Mouse (Mus musculus): ENCODE results near the gene Ifitm5. TPM values are rescaled to one million over a fixed set of nuclear protein-coding genes. Genes with fewer than 3 reads are reported as not detected.

Gene Ifitm5
- polyA plus RNA-seq, 1 experiment from 2014 or later, result 3.0 TPM

DNA sequence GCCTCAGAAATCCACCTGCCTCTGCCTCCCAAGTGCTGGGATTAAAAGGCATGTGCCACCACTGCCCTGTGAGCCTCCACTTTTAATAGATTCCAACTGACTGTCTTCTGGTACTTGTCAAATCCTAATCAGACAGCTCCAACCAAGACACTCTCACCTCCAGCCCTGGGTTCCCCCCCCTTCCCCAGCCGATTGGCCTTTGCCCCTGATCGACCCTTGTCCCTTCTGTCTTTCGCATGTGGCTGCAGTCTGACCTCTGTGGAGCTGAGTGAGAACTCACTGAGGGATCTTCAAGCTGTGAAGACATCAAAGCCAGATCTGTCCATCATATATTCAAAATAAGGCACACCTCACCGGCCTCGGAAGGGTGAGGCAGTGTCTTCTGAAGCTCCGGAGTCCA lies 22.9 kb downstream of the Ifitm5 start:
- H3K27me3 ChIP-seq (replicated peaks), result peaks cover 41% of the 10 kb centered on the region
- H3K4me3 ChIP-seq (replicated peaks), result no peak overlapping the region
- no peak overlapping the region for H3K4me2 ChIP-seq
- peaks cover 17% of the 10 kb centered on the region for H3K4me1 ChIP-seq
- 88% methylated on average over 6 of the region's 6 CpGs for WGBS
- H3K9ac ChIP-seq (replicated peaks), result no peak overlapping the region
- H3K9me3 ChIP-seq (replicated peaks), result no peaks in the 10 kb centered on the region
- H3K27ac ChIP-seq (replicated peaks), result no peak overlapping the region
- no peaks in the 10 kb centered on the region for H3K36me3 ChIP-seq
- no peak for ATAC-seq (ENCODE audit: low FRiP score)

DNA sequence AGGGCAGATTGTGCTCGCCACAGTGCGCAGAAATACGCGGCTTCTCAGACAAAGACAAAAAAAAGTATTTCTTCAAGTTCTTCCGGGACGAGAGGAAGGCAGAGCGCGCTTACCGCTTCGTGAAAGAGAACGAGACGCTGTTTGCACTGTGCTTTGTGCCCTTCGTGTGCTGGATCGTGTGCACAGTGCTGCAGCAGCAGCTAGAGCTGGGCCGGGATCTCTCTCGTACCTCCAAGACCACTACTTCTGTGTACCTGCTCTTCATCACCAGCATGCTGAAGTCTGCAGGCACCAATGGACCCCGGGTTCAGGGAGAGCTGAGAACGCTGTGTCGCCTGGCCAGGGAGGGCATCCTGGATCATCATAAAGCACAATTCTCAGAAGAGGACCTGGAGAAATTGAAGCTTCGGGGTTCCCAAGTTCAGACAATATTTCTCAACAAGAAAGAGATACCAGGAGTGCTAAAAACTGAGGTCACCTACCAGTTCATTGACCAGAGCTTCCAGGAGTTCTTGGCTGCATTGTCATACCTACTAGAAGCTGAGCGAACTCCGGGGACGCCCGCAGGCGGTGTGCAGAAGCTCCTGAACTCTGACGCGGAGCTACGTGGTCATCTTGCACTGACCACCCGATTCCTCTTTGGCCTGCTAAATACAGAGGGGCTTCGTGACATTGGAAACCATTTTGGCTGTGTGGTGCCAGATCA lies 26.9 kb downstream of the Ifitm5 start:
- Histone ChIP-seq H3K4me2 (peak overlapping the region; percentile 79), H3K4me3 (replicated peaks) (peak overlapping the region; percentile 44), H3K4me1 (peaks cover 25% of the 10 kb centered on the region), H3K27me3 (replicated peaks) (peaks cover 75% of the 10 kb centered on the region), H3K9ac (replicated peaks) (peak overlapping the region; percentile 30), H3K36me3 (no peaks in the 10 kb centered on the region), H3K9me3 (replicated peaks) (no peaks in the 10 kb centered on the region), H3K27ac (replicated peaks) (no peak overlapping the region)
- no peak; the same call in 1 of the 2 replicates for ATAC-seq (ENCODE audit: low FRiP score)
- 20% methylated on average over 30 of the region's 30 CpGs for WGBS

DNA sequence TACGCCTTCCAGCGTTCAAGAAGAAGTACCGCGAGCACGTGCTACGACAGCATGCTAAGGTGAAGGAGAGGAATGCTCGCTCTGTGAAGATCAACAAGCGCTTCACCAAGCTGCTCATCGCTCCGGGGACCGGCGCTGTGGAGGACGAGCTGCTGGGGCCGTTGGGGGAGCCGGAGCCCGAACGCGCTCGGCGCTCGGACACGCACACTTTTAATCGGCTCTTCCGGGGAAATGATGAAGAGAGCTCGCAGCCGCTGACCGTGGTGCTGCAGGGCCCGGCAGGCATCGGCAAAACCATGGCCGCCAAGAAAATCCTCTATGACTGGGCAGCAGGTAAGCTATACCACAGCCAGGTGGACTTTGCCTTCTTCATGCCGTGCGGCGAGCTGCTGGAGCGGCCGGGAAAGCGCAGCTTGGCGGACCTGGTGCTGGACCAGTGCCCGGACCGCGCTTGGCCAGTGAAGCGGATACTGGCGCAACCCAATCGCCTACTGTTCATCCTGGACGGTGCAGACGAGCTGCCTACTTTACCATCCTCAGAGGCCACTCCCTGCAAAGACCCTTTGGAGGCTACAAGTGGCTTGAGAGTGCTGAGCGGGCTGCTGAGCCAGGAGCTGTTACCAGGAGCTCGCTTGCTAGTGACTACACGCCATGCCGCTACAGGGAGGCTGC lies 27.6 kb downstream of the Ifitm5 start:
- Histone ChIP-seq H3K27me3 (replicated peaks) (peaks cover 77% of the 10 kb centered on the region), H3K9me3 (replicated peaks) (no peaks in the 10 kb centered on the region), H3K4me2 (peak overlapping the region; percentile 79), H3K4me1 (peaks cover 25% of the 10 kb centered on the region), H3K36me3 (no peaks in the 10 kb centered on the region), H3K4me3 (replicated peaks) (peak overlapping the region; percentile 44), H3K27ac (replicated peaks) (no peak overlapping the region), H3K9ac (replicated peaks) (peak overlapping the region; percentile 30)
- under 1% methylated on average over 49 of the region's 49 CpGs for WGBS
- ATAC-seq (ENCODE audit: low FRiP score), result peak; percentile 63; the same call in 1 of the 2 replicates

DNA sequence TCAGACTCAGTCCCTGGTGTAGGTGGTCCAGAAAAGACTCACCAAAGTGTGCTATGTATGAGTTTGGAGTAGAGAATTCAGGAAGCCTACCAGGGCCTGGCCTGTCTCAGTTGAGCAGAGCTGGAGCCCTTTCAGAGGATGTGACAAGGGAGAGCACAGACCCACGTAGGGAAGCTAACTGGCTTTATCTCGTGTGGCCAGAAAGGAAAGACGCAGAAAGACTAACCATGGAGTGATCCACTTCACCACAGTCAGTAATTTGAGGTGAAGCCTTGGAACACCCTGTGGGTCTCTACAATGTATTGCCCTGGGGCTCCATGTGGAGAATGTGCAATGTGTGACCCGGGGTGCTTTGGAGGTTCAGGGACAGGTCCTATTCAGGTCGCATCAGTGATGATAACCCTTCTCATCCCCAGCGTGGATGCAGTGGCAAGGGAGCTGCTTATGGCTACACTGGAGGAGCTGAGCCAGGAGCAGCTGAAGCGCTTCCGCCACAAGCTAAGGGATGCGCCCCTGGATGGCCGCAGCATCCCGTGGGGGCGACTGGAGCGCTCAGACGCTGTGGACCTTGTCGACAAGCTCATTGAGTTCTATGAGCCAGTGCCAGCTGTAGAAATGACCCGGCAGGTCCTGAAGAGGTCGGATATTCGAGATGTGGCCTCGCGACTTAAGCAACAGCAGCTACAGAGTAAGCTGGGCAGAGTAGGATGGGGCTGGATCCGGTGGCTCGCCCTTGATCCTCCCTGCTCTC lies 28.7 kb downstream of the Ifitm5 start:
- H3K9ac ChIP-seq (replicated peaks), result no peak overlapping the region
- peaks cover 75% of the 10 kb centered on the region for H3K27me3 ChIP-seq (replicated peaks)
- H3K4me1 ChIP-seq, result peaks cover 25% of the 10 kb centered on the region
- H3K4me3 ChIP-seq (replicated peaks), result no peak overlapping the region
- peak overlapping the region; percentile 79 for H3K4me2 ChIP-seq
- H3K9me3 ChIP-seq (replicated peaks), result no peaks in the 10 kb centered on the region
- 28% methylated on average over 22 of the region's 22 CpGs for WGBS
- no peak for ATAC-seq (ENCODE audit: low FRiP score)
- H3K27ac ChIP-seq (replicated peaks), result no peak overlapping the region
- H3K36me3 ChIP-seq, result no peaks in the 10 kb centered on the region

DNA sequence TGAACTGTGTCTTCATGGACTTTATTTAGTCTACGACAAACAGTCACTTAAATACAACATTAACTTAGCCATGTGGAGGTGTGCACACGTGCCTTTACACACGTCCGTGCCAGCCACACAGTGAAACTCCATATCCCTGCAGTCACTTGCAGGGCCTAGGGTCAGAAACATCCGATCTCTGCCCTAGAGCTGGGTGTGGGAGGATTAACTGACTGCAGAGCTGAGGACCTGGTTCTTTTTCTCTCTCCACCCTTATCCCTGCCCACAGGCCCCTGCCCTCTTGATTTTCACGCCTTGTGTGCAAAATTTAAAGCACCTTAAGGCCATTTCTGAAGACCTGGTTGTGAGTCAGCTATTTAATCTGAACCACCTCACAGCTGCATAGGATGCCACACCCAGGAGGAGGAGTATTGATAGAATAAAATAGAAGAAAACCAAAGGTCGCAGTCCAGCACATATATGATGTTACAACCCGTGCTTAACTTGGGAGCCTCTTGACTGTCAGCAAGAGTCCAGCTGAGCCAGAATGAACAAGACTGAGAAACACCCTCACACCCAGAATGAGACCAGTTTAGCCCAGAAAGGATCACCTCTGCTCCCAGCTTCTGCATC lies 29.6 kb downstream of the Ifitm5 start, which contains the start of gene Nlrp6:
Gene Nlrp6, plus strand, starts transcription at position 485 of the 612 bp plus-strand sequence.
- H3K9ac ChIP-seq (replicated peaks), result no peak within 1 kb of the TSS
- no peak within 1 kb of the TSS for H3K4me3 ChIP-seq (replicated peaks)
- H3K9me3 ChIP-seq (replicated peaks), result no peaks in the 10 kb centered on the region
- H3K36me3 ChIP-seq, result no peaks in the 10 kb centered on the region
- peak within 1 kb of the TSS; percentile 79 for H3K4me2 ChIP-seq
- peaks cover 25% of the 10 kb centered on the region for H3K4me1 ChIP-seq
- no peak within 1 kb of the TSS for H3K27ac ChIP-seq (replicated peaks)
- peaks cover 72% of the 10 kb centered on the region for H3K27me3 ChIP-seq (replicated peaks)
- no peak for ATAC-seq (ENCODE audit: low FRiP score)
- 85% methylated on average over 8 of the region's 8 CpGs for WGBS

DNA sequence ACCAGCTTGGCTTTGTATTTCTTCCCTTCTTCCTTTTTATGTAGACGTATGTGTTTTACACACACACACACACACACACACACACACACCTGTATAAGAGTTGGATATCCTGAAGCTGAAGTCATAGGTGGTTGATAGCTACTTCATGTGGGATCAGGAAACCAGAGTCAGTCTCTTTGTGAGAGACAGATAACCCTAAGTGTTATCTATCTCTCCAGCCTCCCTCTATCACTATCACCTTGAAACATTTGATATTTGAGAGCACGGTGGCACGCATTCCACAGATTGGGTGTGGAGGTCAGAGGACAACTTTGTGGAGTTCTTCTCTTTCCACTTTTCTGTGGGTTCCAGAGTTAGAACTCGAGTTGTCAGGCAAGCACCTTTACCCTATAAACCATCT lies 30.2 kb downstream of the Ifitm5 start:
- Histone ChIP-seq H3K4me3 (replicated peaks) (no peak overlapping the region), H3K4me2 (no peak overlapping the region), H3K36me3 (no peaks in the 10 kb centered on the region), H3K9me3 (replicated peaks) (no peaks in the 10 kb centered on the region), H3K9ac (replicated peaks) (no peak overlapping the region), H3K27ac (replicated peaks) (no peak overlapping the region), H3K4me1 (peaks cover 25% of the 10 kb centered on the region), H3K27me3 (replicated peaks) (peaks cover 66% of the 10 kb centered on the region)
- no peak for ATAC-seq (ENCODE audit: low FRiP score)
- WGBS, result 85% methylated on average over 4 of the region's 4 CpGs

DNA sequence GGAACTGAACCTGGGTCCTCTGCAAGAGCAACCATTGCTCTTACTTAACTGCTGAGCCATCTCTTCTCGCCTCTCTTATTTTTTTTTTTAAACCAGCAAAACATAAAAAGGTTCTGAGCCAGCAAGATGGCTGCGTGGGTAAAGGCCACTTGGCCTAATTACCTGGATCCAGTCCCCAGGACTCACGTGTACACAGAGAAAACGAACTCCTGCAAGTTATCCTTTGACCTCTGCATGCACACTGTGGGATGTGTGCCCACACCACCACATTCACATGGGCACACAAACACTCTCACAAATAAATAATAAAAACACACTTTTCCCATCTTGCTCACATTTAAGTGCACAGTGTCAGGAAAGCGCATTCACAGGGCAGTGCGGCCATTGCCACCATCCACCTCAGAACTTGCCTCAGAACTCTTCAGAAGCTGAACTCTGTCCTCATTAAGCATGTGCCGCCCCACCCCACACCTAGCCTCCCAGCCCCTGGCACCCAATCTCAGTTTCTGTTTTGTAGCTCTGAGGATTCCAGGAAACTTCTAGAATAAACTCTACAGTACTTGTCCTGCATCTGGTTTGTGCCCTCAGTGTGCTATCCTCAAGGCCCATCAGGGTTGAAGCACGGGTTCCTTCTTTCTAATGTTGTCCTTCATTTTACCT lies 35.9 kb downstream of the Ifitm5 start:
- ATAC-seq (ENCODE audit: low FRiP score), result no peak
- no peaks in the 10 kb centered on the region for H3K9me3 ChIP-seq (replicated peaks)
- H3K36me3 ChIP-seq, result no peaks in the 10 kb centered on the region
- H3K27ac ChIP-seq (replicated peaks), result no peak overlapping the region
- H3K27me3 ChIP-seq (replicated peaks), result peaks cover 9% of the 10 kb centered on the region
- WGBS, result 91% methylated on average over 8 of the region's 8 CpGs
- no peaks in the 10 kb centered on the region; the same call in 1 of the 2 replicates for H3K4me1 ChIP-seq
- no peak overlapping the region for H3K4me2 ChIP-seq
- H3K4me3 ChIP-seq (replicated peaks), result no peak overlapping the region
- H3K9ac ChIP-seq (replicated peaks), result no peak overlapping the region

DNA sequence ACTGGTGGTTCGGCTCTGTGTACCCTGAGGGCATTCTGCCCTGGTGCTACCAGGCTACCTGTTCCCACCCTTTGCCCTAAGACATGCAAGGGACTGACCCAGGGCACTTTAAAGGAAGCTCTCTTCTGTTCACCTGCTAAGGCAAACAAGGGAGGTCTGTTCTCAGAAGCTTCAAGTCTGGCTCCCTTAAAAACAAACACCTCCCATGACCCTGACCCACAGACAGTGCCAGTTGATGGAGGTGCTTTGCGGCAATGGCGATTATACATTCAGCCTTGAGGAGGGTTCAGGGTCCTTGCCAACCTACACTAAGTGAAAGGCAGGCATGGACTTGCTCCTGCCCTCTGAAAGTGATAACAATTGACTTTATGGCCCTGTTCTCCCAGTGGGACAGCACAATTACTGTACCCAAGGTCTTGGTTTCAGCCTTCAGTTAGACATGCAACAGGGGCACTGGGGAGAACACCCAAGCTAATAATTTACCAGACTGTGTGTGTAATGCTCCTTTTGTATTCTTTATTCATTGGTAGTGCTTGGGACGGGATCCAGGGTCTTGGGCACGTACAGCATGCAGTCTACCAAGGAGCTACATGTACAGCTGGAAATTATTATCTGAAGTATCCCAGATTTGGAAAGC lies 37.1 kb downstream of the Ifitm5 start:
- peaks cover 5% of the 10 kb centered on the region for H3K4me1 ChIP-seq
- no peak overlapping the region for H3K4me3 ChIP-seq (replicated peaks)
- no peaks in the 10 kb centered on the region for H3K36me3 ChIP-seq
- no peak overlapping the region for H3K4me2 ChIP-seq
- ATAC-seq (ENCODE audit: low FRiP score), result no peak
- 53% methylated on average over 5 of the region's 5 CpGs for WGBS
- H3K9me3 ChIP-seq (replicated peaks), result no peaks in the 10 kb centered on the region
- no peak overlapping the region for H3K27ac ChIP-seq (replicated peaks)
- 0 out of 2 replicates have a peak, but pooled peaks cover under 1% of the 10 kb centered on the region for H3K27me3 ChIP-seq (replicated peaks)
- no peak overlapping the region for H3K9ac ChIP-seq (replicated peaks)

DNA sequence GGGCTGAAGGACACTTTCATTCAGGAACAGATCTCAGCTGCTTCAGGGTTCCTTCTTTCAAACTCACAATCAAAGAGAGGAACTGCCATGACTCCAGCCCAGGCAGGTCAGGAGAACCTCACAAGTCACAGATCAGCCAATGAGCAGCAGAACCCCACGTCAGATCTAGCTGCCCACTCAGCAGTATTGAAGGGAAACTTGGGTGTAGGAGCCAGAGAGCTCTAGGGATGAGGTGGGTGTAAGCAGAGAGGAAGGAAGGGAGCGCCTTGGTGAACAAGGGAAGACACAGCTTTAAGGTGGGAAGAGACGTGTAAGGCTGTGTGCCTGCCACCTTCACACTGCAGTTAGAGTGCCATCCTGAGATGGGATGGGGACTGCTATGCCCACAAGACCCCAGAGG lies 37.8 kb downstream of the Ifitm5 start:
- 69% methylated on average over 3 of the region's 3 CpGs for WGBS
- no peak overlapping the region for H3K27ac ChIP-seq (replicated peaks)

DNA sequence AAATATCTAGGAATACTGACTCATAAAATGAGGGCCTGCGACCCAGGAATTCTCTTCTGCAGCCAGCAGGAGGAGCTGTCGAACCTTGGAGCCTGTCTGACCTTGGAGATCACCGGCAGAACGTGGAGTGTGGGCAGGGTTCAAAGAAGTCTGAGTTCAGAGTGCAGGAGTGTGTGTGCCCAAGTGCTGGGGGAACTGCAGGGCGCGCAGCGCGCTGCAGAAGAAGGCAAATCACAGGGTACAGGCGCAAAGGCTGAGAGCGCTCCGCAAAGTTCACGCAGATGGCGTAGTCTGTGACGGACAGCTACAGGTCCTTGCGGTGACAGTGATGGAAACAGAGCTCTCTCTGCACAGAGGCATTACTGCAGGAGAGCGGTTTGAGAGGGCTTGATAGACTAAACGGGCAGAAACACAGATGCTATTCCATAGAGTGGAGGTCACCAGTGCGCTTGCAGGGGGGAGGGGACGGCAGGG lies 41.4 kb downstream of the Ifitm5 start:
- H3K4me2 ChIP-seq, result peak overlapping the region; percentile 85
- no peaks in the 10 kb centered on the region for H3K9me3 ChIP-seq (replicated peaks)
- peak overlapping the region; percentile 43; the same call in 1 of the 2 replicates for H3K9ac ChIP-seq (replicated peaks)
- 0 out of 2 replicates have a peak, but pooled peaks have one; percentile 53 for ATAC-seq (ENCODE audit: low FRiP score)
- H3K36me3 ChIP-seq, result no peaks in the 10 kb centered on the region
- H3K4me3 ChIP-seq (replicated peaks), result peak overlapping the region; percentile 43
- H3K27ac ChIP-seq (replicated peaks), result no peak overlapping the region
- peaks cover 5% of the 10 kb centered on the region for H3K4me1 ChIP-seq
- no peaks in the 10 kb centered on the region for H3K27me3 ChIP-seq (replicated peaks)
- 2% methylated on average over 19 of the region's 19 CpGs for WGBS

More for the DNA sequence above, 37.8 kb downstream of the Ifitm5 start:
- Histone ChIP-seq H3K4me1 (peaks cover 5% of the 10 kb centered on the region), H3K4me3 (replicated peaks) (no peak overlapping the region), H3K4me2 (no peak overlapping the region), H3K9me3 (replicated peaks) (no peaks in the 10 kb centered on the region), H3K27me3 (replicated peaks) (no peaks in the 10 kb centered on the region), H3K36me3 (no peaks in the 10 kb centered on the region), H3K9ac (replicated peaks) (no peak overlapping the region)
- ATAC-seq (ENCODE audit: low FRiP score), result no peak
